Mouse (Mus musculus) large intestine, adult 2 months (tissue): ENCODE data around the gene Kcns1. TPM values are rescaled to one million over a fixed set of nuclear protein-coding genes. Genes with fewer than 3 reads are reported as not detected.

ENCODE experiments used
- DNase-seq: peaks from one replicate; pipeline ENCODE4 v3.0.0-alpha.2; 2012; ENCODE audit warnings: low read depth, low spot score
- WGBS: fragments of 180-500 bp; shearing (Covaris S2); methylation state at CpG from one replicate; pipeline ENCODE4 v1.1.7; 2018; 5-methylcytosine and 5-hydroxymethylcytosine counted together
- polyA plus RNA-seq: library from polyadenylated mRNA; depleted of rRNA; stranded (reverse); fragments of >200 nt; gene quantifications from 2 replicates; pipeline ENCODE4 v1.2.3, GENCODE M21; 2012; rRNA removed

Kcns1 gene
- polyA plus RNA-seq, 1 experiment, result 0.05 TPM

DNA sequence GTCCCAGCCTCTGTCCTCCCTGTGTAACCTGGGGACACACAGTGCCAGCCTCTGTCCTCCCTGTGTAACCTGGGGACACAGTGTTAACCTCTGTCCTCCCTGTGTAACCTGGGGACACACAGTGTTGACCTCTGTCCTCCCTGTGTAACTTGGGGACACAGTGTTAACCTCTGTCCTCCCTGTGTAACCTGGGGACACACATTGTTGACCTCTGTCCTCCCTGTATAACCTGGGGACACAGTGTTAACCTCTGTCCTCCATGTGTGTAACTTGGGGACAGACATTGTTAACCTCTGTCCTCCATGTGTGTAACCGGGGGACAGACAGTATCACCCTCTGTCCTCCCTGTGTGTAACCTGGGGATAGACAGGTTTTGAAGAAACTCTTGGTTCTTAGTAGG lies 39.3 kb downstream of the Kcns1 start:
- 74% methylated on average over 1 of the region's 1 CpGs for WGBS
- DNase-seq, result no peak

DNA sequence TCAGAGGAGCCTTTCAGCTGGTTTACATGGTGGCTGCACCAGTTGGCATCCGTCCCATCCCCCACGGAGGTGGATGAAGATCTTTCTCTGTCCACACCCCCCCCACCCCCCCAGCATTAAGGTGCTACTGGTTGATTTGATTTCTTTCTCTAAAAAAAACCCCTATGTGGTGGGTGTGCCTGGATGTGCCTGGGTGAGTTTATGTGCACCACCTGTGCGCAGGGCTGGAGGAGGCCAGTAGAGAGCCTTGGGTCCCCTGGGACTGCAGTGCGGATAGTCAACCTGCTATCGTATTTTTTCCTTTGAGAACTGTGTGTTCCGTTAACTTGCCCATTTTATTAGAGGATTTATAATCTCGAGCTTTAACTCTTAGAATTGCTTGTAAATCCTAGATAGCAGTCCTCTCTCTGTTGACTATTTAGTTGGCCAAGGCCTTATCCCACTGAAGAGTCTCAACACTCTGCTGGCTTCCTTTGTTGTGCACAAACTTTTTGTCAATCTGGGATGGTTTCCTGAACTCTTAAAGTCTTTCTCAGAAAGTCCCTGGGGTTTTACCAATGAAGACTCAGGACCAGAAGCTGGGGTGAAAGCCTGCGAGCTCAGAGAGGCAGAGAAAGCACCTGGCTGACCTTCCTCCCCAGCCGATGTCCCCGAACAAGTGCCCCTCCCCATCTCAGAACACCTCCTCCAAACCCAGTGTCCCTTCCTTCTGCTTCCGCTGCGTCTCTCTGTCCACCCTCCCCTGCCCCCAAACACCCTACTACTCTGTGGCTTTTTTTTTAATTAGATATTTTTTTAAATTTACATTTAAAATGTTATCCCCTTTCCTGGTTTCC lies 42.1 kb downstream of the Kcns1 start:
- DNase-seq, result no peak
- 86% methylated on average over 12 of the region's 12 CpGs for WGBS

DNA sequence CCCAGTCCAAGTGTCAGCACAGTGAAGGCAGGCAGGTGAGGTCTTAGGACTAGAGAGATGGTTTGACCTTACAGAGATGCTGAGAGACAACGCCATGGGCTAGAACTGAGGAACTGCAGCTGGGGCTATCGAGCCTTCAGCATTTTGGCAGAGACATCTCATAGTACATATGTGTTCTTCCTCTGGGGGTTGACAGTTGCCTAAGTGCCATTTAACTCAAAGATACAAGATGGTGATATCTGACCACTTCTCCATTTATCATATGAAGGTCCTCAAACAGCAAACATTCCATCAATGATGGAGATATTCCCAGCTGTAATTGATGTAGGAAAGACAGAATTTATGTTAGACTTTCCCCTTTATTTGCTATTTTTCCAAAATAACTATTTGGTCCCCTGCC lies 43.6 kb downstream of the Kcns1 start:
- WGBS, result 90% methylated on average over 2 of the region's 2 CpGs
- no peak for DNase-seq

DNA sequence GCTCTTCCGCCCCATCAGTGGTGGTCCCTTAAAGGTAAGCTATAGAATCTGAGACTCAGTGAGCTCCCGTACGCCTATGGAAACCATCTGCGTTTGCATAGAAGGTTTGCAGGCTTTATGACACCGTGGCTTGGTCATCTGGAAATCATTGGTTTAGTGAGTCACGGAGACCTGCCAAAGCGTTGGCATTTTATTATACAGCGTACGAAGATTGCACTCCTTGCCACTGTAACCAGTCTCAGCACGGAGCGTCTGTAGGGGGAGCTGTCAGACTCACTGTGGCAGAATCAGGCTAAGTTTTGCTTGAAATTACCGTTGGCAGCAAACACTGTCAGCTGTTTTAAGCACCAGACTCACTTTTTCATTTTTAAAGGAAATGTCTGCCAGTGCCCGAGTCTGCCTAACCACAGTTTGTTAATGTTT lies 44.4 kb downstream of the Kcns1 start:
- WGBS, result 40% methylated on average over 13 of the region's 13 CpGs
- no peak for DNase-seq

DNA sequence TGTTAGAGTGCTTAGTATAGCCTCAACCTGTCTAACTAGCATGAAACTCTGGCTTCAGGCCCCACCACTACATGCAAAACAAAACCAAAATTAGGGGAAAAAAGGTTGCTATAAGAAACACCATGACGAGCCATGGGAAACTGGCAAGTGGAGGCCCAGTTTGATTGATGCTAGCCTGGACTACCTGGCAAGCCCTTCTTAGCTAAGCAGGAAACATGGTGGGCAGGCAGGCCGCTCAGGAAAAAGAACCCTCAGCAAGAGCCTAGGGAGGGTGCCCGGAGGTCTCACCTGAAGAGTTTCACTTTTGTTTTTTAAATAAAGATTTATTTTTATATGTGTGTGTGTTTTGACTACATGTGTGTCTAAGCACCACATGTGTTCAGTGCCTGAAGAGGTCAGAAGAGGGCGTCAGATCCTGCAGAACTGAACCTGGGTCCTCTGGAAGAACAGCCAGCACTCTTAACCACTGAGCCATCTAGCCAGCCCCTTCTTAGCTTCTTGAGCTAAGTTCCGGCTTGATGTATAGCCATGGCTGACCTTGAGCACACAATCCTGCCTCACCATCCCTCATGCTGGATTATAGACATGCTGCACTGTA lies 47.6 kb downstream of the Kcns1 start:
- 88% methylated on average over 5 of the region's 5 CpGs for WGBS
- no peak for DNase-seq

DNA sequence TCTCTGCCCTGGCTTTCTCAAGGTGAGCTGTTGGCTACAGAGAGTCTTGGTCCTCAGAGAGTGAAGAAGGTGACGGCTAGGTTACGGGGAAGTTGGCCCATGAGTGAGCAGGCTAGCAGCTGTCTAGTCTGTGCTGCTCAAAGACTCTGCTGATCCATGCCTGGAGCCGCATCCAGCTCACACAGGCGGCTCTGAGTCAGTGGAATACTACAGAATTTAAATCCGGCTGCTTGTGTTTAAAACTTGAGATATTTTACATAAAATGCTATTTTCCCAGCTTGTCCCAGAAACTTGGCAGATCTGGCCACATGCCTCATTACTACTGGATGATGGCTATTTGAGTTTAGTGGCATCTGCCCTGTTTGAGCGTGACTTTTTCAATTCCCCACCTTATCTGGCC lies 51.4 kb downstream of the Kcns1 start:
- 95% methylated on average over 6 of the region's 6 CpGs for WGBS
- DNase-seq, result no peak

DNA sequence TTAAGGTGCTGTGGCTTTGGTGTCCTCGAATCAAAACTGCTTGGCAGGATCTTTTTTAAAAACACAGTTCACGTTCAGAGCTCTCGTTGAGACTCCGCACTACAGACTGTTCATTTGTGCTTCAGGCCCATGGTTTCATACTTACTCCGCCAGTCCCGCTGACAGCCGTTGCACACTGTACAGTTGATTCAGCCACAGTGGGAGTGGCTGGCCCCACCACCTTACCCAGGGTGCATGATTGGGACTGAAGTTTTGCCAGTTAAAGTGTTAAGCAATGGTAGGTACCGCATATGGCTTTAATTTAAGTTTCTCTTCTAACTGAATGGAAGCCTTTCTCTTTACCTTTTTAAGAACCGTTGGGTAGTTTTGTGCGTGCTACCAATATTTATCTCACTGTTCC lies 55.4 kb downstream of the Kcns1 start:
- WGBS, result 86% methylated on average over 10 of the region's 10 CpGs
- DNase-seq, result no peak

DNA sequence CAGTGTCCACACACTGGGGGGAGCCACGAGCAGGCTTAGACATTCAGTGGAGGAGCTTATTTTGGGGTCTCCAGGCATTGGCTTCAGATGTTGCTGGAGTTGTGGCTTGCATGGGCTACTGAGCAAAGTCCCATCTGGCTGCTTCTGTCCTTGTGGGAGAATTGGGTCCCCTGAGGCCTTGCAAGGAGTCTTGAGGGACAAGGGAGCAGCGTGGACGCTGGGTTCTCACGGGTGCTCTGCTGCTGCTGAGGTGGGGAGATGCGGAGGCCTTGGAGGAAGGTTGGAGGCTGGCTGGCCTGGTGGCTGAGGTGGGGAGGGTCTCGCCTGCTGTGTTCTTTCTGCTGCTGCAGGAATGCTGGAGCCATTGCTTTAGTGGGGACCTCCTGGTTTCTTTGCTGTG lies 56.9 kb downstream of the Kcns1 start:
- WGBS, result 96% methylated on average over 6 of the region's 6 CpGs
- no peak for DNase-seq

Other genes with a start within 250 kb of the Kcns1 start
- 43.9 and 48.0 TPM in 2 replicates for gene Ywhab, start 176.2 kb downstream of the Kcns1 start, polyA plus RNA-seq
- gene Pabpc1l, start 145.7 kb downstream of the Kcns1 start, polyA plus RNA-seq, result 0.78 and 1.1 TPM in 2 replicates
- 13.6 and 17.5 TPM in 2 replicates for gene Stk4, start 100.8 kb downstream of the Kcns1 start, polyA plus RNA-seq
- gene Tomm34, start 99.9 kb downstream of the Kcns1 start, polyA plus RNA-seq, result 36.8 and 38.7 TPM in 2 replicates
- gene Wfdc5, start 11.6 kb upstream of the Kcns1 start, polyA plus RNA-seq, result not detected in 2 replicates
- 0.16 TPM in 1 of 2 replicates, not detected in the other for gene Wfdc12, start 19.5 kb upstream of the Kcns1 start, polyA plus RNA-seq
- gene Wfdc15a, start 29.0 kb upstream of the Kcns1 start, polyA plus RNA-seq, result not detected in 2 replicates
- gene Wfdc15b, start 50.5 kb upstream of the Kcns1 start, polyA plus RNA-seq, result 0.41 TPM in 1 of 2 replicates, not detected in the other
- gene Svs2, start 67.4 kb upstream of the Kcns1 start, polyA plus RNA-seq, result not detected in 2 replicates
- gene Svs3b, start 85.5 kb upstream of the Kcns1 start, polyA plus RNA-seq, result not detected in 2 replicates
- gene Svs4, start 107.3 kb upstream of the Kcns1 start, polyA plus RNA-seq, result not detected in 2 replicates
- gene Svs3a, start 118.2 kb upstream of the Kcns1 start, polyA plus RNA-seq, result not detected in 2 replicates
- gene Svs6, start 145.6 kb upstream of the Kcns1 start, polyA plus RNA-seq, result not detected in 2 replicates
- gene Svs5, start 161.6 kb upstream of the Kcns1 start, polyA plus RNA-seq, result not detected in 2 replicates
- 24.9 and 38.0 TPM in 2 replicates for gene Slpi, start 218.0 kb upstream of the Kcns1 start, polyA plus RNA-seq
- gene Rbpjl, start 232.0 kb upstream of the Kcns1 start, polyA plus RNA-seq, result not detected in 2 replicates
- 0.27 and 0.57 TPM in 2 replicates for gene Matn4, start 234.0 kb upstream of the Kcns1 start, polyA plus RNA-seq